Mouse (Mus musculus): ENCODE results near the gene Kdm4b.

The Kdm4b gene

DNA sequence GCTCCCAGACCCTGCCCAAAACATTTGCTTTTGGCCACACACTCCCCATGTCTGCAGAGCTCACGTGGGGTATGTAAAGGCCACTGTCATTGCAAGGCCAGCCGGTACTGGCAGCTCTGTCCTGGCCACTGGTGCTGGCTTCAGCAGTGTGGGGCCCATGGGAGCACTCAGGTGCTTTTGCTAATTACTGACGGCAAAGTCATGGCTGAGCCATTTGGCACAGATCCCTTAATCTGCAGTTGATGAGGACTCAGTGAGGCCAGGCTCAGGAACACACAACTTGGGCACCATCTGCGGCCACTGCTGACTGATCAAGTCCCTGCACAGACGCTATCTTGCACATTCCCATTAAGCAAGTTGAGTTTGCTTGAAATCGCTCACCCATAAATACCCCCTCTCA lies 59.0 kb downstream of the Kdm4b start:
- DNase-seq (ENCODE audit: low read depth, low spot score) = no peak

DNA sequence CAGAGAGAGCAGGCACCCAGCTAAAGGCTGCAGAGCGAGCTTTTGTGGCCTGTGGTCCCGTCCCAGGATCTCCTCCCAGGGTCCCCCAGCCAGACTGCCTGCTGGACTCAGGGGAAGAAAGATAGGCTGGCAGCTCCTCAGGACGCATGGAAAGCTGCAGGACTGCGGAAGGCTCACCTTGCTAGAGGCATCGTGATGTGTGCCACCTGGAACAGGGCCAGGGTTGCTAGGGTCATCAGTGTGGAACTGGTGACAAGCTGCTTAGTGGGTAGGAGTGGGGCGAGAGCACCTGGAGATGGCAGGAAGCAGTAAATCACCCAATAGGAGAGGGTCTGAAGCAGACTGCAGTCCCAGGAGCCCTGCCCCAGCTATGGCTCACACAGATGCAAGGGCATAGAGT lies 61.8 kb downstream of the Kdm4b start:
- no peak for DNase-seq (ENCODE audit: low read depth, low spot score)

DNA sequence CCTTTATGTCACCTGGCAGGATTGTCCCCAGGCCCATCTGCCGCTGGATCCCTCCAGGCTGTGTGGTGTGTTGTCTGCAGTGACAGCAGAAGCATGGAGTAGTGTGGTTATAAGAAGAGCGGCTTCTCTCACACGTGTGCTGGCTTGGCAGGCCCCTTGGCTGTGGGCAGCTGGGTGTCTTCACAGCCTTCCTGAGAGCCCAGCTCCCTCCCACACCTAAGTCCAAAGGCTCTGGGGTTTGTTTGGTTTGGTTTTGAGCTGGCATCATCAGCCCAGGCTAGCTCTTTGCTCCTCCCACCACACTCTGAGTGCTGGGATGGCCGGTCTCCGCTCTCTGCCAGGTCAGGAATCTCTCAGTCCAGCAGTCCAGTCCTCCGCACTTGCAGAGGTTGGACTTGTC lies 67.4 kb downstream of the Kdm4b start:
- no peak for DNase-seq (ENCODE audit: low read depth, low spot score)

DNA sequence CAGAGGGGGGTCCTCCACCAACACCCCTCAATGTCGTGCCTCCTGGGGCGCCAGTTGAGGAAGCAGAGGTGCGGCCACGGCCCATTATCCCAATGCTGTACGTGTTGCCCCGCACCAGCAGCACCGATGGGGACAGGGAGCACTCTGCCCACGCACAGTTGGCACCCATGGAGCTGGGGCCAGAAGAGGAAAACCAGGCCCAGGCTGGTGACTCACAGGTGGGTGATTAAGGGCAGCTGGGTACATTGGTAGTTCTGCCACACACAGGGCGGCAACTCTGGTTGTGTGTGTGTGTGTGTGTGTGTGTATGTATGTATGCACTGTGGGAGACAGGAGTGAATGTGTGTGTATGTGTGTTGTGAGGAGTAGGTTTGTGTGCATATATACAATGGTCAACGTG lies 68.0 kb downstream of the Kdm4b start:
- DNase-seq (ENCODE audit: low read depth, low spot score) = no peak

DNA sequence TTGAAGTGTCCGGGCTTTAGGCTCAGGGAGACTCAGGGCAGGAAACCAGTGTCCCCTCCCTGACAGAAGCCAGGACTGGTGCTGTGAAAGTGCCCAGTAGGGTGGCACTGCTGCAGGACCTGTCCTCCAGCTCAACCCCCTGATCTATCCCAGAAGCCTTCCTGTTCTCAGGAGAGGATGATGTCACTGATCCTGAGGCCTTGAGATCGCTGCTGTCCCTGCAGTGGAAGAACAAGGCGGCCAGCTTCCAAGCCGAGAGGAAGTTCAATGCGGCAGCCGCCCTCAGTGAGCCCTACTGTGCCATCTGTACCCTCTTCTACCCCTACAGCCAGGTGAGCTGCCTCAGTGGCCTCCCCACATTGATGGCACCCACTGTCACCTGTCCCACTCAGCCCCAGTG lies 70.2 kb downstream of the Kdm4b start:
- DNase-seq (ENCODE audit: low read depth, low spot score) = no peak

DNA sequence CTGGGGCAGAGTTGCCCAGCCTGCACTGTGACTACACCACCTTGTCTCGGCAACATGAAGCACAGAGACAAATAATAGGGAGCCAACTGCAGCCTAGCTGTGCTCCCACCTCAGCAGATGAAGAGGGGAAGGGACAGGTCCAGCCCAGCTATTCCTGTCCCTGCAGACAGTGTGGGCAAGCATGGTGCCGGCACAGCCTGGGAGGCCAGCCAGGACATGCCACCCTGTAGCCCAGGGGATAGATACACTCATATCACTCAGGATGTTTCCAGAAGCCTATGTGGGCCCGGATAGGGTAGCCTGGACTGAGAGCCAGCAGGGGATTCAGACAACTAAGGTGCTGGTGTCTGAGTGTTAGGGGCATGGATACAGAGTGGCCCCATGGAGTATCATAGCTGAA lies 74.4 kb downstream of the Kdm4b start:
- DNase-seq (ENCODE audit: low read depth, low spot score) = no peak

DNA sequence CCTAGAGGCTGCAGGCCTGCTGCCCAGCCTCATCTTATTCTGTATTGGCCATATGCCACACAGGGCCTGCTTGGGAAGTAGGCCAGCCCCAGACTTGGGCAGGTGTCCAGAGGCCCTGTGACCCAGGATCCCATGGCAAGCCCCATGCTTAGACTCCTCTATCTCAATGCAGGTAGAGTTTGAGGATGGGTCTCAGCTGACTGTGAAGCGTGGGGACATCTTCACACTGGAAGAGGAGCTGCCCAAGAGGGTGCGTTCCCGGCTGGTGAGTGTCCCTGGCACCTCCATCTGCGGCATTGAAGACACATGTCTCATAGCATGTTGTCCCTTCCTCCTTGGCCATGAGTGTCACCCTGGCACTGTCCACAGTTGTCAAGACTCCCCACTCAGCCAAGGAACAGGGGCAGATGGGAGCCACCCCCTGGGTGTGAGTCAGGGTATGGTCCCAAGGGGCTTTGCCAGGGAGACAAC lies 75.2 kb downstream of the Kdm4b start:
- no peak for DNase-seq (ENCODE audit: low read depth, low spot score)

DNA sequence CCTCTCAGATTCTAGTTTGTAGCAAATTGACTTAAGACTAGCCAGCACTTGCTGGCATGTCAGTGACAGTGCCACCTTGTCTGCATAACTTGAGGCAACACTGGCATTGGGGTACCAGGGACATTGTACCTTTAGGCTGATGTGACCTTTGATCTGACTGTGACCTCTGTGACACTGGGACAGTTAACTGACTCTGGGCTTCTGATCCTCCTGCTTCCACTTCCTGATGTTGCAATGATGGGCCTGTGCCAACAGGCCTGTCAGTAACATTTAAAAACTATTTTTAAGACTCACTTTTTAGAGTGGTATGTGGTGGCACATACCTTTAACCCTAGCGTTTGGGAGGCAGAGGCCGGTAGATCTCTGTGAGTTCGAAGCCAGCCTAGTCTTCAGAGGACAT lies 79.5 kb downstream of the Kdm4b start:
- no peak for DNase-seq (ENCODE audit: low read depth, low spot score)

DNA sequence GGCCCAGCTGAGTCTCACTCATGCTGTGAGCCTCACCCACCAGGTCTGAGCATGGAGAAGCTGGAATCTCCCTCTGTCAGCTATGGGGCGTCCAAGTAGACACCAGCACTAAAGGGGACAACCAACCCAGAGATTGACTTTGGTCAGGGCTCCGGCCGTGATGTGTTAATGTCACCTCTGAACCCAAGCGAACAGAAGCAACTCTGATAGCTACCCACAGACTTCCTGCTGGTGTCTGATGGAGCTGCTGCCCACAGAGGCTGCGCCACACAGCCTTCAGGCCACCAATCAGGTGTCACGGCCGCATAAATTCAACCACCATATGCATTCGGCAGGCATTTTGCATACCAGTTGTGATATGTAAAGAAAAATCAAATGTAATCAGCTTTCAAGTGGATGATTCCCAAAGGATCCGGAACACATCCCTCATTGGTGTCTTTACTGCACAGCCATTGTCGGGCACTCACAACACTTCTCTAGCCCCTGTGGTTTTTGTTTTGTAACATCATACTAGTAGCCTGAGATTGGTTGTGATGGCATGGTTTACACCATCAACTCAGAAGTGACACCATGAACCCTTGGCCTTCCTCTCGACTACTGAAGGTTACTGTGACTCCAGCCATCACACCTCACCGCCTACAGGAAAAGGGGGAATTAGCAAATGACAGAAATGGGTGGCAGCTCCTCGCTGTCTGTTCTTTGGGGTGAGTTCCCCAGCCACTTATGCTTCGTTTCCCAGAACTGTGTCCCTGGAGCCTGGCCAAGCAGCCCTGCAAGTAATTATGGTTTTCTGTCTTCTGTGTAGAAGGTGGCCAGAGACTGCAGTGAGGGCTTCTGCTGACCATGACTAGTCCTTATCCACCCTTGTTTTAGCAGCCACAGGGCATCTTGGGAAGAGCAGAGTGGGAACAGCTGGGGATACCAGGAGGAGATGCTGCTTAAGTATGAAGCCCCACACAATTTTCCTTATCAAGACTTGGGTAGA lies 80.3 kb downstream of the Kdm4b start:
- DNase-seq (ENCODE audit: low read depth, low spot score) = no peak

DNA sequence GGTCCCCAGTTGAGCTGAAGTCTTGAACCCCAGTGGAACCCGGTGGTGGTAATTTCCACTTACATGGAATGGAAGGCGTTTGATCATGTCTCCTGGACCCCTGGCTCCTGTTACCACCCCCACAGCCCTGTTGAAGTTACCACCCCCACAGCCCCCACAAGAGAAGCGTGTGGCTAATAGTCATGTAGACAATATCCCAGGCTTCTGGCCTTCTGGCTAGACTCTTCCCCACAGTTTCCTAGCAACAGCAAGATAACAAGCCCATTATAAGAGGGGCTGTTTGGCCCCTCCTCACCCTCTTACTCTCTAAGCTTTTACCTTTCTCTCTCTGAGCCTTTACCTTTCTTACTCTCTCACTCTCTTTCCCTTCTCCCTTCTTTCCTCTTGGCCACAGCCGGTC lies 81.0 kb downstream of the Kdm4b start:
- DNase-seq (ENCODE audit: low read depth, low spot score) = no peak

DNA sequence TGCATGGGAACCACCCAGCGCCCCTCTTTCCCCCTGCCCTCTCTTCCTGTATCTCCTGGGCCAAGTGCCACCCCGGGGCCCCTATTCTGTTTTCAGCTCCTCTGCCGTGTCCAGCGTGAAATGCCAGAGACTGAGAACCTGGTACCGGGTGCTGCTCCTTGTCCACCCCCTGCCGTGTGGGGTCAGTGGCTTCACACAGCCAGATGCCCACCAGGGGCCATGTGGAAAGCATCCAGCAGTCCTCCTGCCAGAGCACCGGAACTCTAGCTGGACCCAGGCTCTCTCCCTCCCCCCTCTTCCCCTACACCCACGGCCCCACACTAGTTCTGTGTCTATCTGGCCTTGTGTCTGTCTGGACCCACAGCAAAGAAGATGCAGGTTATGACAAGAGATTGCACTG lies 81.5 kb downstream of the Kdm4b start:
- DNase-seq (ENCODE audit: low read depth, low spot score) = no peak

DNA sequence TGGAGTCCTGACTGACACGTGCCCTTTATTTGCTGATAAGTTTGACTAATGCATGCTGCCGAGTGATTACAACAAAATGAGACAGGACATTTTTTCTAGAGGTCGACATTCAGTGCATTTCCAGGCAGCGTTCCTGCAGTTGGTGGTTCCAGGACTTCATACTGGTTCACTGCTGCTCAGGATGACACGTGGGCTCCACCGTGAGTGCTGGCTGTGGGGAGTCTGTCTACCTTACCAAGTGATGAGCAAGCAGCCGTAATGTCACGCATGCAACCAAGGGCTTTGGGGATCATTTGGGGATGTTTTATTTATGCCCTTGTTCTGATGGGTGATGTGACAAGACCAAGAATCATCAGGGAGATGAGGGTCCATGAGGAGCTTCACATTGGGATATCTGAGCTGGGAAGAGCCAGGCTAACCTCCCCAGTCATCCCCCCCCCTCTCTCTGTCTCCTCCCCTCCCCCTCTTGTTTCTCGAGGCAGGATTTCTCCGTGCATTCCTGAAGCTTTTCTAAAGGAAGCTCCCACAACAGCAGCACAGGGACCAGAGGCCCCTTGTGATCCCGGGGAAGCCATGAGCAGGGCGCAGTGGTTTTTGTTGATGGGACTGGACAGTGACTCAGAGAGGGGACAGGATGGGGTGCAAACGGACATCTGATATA lies 83.2 kb downstream of the Kdm4b start:
- no peak for DNase-seq (ENCODE audit: low read depth, low spot score)

DNA sequence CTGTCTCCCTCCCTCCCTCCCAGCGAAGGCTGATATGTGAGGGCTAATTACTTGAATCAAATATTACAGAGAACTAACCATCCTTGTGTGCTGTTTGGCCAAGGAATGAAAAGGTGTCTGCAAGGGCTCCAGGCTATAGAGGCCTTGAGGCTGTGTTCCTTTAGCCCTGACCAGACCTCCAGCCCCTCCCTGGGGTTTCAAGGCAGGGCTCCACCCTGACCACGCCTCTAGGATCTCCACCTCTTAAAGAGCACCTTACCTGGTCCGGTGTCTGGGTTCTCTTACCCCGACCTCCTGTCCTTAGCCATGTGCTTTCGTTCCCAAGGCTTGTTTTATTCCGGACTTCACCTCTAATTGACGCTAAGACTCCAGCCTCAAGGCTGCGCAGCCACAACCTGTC lies 83.9 kb downstream of the Kdm4b start:
- DNase-seq (ENCODE audit: low read depth, low spot score) = no peak

DNA sequence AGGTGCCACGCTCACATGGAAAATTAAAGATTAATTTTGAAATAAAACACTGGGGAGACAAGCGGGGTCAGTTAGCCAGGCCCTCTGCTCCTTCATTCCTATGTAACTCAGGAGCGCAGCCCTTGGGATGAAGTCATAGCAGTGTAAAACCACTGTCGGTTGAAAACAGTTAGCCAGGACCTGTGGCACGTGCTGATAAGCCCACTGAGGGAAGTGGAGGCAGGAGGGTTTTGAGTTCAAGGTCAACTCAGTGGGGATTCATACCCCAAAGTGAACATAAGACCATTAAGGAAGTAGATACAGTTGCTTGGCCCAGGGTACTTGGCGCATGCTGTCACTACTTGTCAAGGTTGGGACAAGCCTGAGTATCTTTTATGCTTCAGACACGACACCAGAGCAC lies 85.6 kb downstream of the Kdm4b start:
- DNase-seq (ENCODE audit: low read depth, low spot score) = no peak

DNA sequence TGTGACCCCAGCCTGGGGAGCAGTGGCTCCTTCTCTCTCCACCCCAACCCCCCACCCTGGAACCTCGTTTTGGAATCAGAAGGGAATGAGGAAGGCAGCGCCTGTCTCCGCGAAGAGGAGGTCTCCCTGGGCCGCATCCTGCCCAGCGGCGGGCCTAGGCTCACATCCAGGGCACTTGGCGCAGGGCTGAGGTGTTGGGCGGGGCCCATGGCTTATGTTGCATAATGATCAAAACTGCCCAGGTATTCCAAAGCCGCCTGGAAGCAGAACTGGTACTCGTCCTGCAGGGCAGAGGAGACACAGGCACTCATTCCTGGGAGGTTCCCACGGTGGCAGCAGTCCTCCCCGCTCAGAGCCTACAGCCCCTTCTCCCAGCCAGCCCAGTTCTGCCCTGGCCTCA lies 87.3 kb downstream of the Kdm4b start:
- DNase-seq (ENCODE audit: low read depth, low spot score) = no peak

DNA sequence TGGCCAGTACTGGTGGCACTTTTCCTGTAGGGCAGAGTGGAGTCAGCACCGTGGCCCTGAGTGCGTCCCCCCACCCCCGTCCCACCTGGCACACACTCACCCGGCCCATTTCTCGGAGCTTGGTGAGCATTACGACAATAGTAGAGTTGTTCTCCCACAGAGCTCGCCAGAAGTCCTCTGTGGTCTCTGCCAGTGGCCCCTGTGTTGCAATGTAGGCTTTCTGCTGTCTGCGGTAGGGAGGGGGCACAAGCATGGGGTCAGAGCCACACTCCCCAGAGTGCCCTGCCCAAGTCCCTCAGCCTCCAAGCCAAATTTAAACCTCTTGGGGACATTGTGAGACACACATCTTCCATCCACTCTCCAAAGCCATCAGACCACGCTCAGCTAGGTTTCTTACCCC lies 88.9 kb downstream of the Kdm4b start:
- DNase-seq (ENCODE audit: low read depth, low spot score) = no peak

DNA sequence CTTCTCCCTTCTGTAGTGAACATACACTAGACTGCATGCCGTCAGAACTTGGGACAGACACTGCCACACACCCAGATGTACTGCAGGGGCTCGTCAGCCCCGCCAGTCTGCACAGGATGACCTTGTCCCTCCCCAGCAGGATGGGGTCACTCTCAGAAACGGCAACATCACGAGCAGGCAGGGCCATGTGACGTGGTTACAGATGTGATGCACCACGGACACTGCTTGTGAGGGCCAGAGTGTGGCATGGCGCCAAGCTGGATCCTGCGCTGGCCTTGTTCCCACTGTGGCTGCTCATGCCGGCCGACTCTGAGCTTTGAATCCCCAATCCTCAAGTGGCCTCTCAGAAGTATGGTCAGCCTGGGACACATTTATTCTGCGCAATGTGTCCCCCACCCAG lies 92.4 kb downstream of the Kdm4b start:
- DNase-seq (ENCODE audit: low read depth, low spot score) = no peak

DNA sequence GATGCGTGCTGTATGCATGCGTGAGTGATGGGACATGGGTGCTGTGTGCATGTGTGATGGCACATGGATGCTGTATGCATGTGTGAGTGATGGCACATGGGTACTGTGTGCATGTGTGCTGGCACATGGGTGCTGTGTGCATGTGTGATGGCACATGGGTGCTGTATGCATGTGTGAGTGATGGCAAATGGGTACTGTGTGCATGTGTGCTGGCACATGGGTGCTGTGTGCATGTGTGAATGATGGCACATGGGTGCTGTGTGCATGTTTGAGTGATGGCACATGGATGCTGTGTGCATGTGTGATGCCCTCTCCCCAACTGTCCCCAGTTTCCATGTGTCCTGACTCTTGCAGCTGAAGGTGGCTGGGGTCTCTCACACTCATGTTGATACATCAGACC lies 94.2 kb downstream of the Kdm4b start:
- DNase-seq (ENCODE audit: low read depth, low spot score) = no peak

DNA sequence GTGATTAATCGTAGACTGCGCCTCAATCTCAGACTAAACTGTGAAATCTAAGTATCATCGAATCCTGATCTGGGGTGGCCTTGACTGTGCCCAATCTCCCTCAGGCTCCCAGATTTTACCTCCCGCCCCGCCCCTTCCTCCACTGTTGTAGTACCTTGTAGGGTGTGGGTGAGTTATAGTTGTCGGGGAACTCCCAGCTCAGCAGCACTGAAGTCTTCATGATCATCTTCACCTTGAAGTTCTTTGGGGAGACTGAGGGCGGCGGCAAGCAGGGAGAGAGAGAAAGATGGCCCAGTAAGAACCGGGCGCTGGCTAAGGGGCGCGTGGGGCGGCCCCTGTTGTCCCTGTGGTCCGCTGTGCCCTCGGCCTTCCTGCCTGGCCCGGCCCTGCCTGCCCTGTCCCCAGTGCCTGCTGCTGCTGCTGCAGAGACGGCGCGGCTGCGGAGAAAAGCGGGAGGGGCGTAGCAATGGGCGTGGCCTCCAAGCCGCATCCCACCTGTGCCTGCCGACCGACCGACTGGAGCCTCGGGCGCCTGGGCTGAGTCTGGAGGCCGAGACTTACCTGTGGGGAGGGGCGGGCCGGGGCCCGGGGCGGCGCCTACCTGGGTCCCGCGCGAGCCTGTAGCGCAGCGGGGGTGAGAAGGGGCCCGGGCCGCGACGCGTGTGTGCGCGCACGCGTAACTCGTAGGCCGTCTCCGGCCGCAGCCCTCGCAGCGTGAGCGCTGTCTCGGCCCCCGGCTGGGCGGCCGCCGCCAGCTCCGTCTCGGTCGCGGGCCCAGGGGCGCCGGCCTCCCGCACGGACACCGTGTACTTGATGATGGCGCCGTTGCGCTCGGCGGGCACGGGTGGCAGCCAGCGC lies 99.1 kb downstream of the Kdm4b start:
- DNase-seq (ENCODE audit: low read depth, low spot score) = peak; percentile 30

DNA sequence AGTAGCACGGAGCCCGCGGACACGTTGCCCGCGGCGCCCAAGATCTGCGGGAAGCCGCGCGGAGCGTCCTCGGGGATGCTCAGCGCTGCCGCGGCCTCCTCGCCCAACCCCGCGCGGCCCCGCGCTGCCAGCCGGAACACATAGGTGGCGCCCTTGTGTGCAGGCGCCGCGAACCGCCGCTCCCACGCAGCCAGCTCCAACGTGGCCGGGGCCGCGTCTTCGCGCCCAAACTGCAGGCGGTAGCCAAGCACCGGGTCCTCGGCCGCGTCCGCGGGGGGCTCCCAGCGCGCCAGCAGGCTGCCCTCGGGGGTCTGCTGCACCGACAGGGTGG lies 99.7 kb downstream of the Kdm4b start:
- DNase-seq (ENCODE audit: low read depth, low spot score) = peak; percentile 72

DNA sequence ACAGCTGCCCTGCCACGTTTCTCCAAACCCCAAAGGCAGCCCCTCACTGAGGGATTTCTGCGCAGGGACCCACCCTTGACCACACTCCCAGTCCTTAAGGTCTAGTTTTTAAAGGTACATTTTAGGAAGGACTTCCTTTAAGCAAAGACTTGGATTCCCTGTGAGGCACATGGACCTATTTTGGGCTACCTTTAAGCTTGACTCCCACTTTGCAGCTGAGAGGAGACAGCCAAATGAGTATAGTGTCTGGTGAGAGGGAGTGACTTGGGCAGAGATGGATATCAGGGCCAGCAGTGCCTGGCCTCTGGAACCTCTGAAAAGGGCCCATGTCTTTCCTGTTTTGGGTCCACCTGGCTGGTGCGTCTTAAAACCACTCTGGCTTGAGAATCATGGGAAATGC lies 100.1 kb downstream of the Kdm4b start:
- no peak for DNase-seq (ENCODE audit: low read depth, low spot score)

DNA sequence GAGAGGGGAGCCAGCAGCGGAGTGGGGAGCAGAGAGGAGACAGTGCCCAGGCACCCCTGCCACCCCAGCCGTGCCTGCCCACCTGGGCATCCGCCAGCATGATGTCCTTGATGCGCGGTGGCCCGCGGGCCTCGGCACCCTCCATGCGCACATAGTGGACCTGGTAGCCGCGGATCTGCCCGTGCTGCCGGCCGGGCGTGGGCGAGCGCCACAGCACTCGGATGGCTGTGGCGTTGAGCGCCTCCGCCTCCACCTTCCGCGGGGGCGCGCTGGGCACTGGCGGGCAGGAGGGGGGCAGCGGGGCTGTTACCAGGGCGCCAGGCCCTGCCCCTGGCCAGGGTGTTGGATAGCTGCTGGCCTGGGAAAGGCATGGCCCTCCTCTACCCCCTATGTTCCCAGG lies 102.0 kb downstream of the Kdm4b start:
- no peak for DNase-seq (ENCODE audit: low read depth, low spot score)
